Mouse (Mus musculus) left cerebral cortex, postnatal 10 days (tissue): Measurements from ENCODE around the gene Slc7a11. TPM values are rescaled to one million over a fixed set of nuclear protein-coding genes. Genes with fewer than 3 reads are reported as not detected.
A peak's percentile ranks its signal among the peaks of the same experiment; 100 is the strongest.

Experiments used
- DNase-seq, 2 experiments: peaks; one replicate each; pipeline ENCODE4 v3.0.0; 2021 to 2022; ENCODE audit warnings: low spot score in 2 of 2, mixed read lengths in 1 of 2; ENCODE audit errors: extremely low spot score in 1 of 2
- intact Hi-C: fragments of 180-260 bp; cut with DNase I; formaldehyde crosslinking; loops from one replicate; pipeline ENCODE4 v1.15.1; 2025
- total RNA-seq, 2 experiments: library from RNA; stranded (reverse); gene quantifications; 2 replicates each; pipeline ENCODE4 v1.2.3; 2021

Gene Slc7a11
- total RNA-seq, 2 experiments from 2014 or later: 15.4 to 23.0 TPM

DNA sequence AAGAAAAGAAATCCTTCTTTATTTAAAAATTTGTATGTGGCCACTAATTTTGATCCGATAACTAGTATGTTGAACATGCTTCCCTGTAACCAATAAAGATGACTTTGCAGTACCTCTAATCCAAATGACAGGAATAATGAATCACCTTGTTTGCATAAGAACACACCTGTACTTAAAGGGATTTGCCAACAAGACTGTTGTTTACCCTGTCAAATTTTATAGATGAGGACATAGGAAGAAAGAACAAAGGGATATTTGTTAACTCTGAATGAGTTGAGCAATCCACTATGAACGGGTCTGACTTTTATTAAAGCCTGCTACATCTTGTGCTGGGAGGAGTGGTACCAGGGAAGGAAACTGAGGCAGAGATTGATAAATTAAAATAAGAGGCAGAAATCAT, 181.3 kb downstream of the Slc7a11 start:
- DNase-seq: no peak
- intact Hi-C loops: no loop called here

DNA sequence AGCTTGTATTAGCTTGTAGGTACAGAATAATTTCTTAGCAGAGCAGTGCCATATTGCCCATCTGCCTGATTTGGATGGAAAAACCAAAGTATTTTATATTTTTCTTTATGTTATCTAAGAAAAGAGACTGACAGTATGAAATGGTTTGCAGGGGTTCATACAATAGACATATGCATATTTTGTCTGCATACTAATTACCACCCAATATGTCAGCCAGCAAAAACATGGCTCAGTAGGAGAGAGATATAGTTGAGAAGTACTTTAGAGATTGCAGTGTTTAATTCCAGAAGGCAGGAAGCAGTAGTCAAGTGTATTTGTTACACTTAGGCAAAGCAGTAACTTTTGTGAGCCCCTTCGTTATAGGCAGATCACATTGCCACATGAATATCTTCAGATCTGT, 182.7 kb downstream of the Slc7a11 start:
- intact Hi-C loops: no loop called here
- no peak for DNase-seq

- intact Hi-C loops: no loop called here
- no peak for DNase-seq
Measured at GRCm38 (mm10) chr3:50258852-50259251, 184.6 kb downstream of the Slc7a11 start.

- no peak for DNase-seq
- intact Hi-C loops: no loop called here
Measured at GRCm38 (mm10) chr3:50249598-50250300, 193.7 kb downstream of the Slc7a11 start.

GRCm38 (mm10) chr3:50235990-50236389, 207.4 kb downstream of the Slc7a11 start:
- intact Hi-C loops: no loop called here
- DNase-seq: no peak

DNA sequence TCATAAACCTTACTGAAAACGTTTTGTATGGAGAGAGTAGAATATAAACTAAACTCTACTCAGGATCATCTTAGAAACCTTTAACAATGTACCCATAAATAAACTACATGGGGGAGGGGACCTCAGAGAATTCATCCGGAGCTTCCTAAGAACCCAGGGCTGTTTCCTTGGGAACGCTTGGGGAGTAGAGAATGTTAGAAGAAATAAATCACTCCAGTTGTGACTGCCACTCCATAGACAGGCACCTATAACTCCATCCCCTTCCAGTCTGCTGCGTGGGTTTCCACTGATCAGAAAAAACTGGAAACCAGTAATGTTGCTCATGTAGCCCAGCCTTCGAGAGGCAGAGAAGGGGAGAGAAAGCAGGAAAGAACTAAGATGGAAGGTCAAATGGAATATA, 210.3 kb downstream of the Slc7a11 start:
- intact Hi-C loops: no loop called here
- DNase-seq: no peak

- DNase-seq: no peak
- intact Hi-C loops: no loop called here
Measured at GRCm38 (mm10) chr3:50224390-50225114, 218.9 kb downstream of the Slc7a11 start.

DNA sequence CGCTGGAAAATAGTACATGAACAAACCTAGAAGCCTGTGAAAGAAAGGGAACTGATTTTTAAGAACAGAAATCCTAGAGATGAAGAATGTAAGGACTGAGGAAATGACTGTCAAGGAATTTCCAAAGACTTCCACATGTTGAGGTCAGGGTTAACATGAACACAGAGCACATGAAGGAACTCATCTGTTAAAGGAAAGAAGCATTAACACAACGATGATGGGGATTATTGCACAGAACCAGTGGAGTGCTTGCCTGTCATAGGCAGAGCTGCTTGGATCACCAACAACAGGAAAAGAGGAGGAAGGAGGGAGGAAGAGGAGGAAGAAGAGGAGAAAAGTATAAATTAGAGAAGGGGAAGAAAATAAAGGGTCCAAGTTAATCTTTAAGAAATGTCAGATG, 223.0 kb downstream of the Slc7a11 start:
- DNase-seq: no peak
- intact Hi-C loops: no loop called here

- no peak for DNase-seq
- intact Hi-C loops: no loop called here
Measured at GRCm38 (mm10) chr3:50186369-50186768, 257.0 kb downstream of the Slc7a11 start.

DNA sequence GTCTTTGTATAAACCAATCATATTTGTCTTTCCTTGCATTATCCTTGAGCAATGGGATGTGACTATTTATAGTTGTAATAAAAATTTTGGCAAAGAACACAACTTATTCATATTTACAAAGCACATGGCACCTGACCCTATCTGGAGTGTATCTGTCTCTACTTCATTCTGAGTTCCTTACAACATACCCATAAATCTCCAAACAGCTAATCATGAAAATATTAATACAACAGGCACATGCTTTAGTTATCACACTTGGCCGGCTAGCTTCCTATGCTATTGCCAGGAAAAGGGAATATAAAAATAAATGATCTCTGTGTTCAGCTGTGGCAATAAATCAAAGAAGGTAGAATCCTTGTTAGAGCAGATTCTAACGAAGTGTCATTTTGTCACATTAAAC, 257.5 kb downstream of the Slc7a11 start:
- DNase-seq: no peak
- intact Hi-C loops: no loop called here

GRCm38 (mm10) chr3:50160756-50161155, 282.7 kb downstream of the Slc7a11 start:
- intact Hi-C loops: no loop called here
- no peak for DNase-seq

GRCm38 (mm10) chr3:50144144-50144543, 299.3 kb downstream of the Slc7a11 start:
- no peak for DNase-seq
- intact Hi-C loops: no loop called here

- intact Hi-C loops: no loop called here
- no peak for DNase-seq
Measured at GRCm38 (mm10) chr3:50138319-50138718, 305.1 kb downstream of the Slc7a11 start.

- intact Hi-C loops: no loop called here
- no peak for DNase-seq
Measured at GRCm38 (mm10) chr3:50132204-50132603, 311.2 kb downstream of the Slc7a11 start.

- peak in 1 of 2 experiments; percentile 9 for DNase-seq
- intact Hi-C loops: no loop called here
Measured at GRCm38 (mm10) chr3:50130319-50130718, 313.1 kb downstream of the Slc7a11 start.

DNA sequence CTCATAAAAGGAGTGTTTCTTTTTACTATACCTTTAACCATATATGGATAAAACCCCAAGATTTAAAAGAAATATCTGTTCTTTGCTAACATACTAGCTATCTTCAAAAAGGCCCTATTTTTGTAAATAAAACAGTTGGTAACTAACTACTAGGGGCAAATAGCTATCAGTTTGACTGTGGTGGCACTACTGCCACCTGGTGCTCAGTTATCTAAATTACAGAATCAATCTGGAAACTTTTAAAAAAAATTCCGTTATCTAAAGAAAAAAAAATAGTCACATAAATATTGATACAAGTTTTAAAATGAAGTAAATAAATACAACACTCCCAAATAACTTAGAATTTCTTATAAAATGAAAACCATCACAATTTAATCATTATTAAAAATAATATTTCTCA, 322.4 kb downstream of the Slc7a11 start:
- intact Hi-C loops: no loop called here
- no peak for DNase-seq

GRCm38 (mm10) chr3:50116266-50116665, 327.1 kb downstream of the Slc7a11 start:
- DNase-seq: peak in 1 of 2 experiments; percentile 9
- intact Hi-C loops: no loop called here

- DNase-seq: no peak
- intact Hi-C loops: no loop called here
Measured at GRCm38 (mm10) chr3:50105509-50105908, 337.9 kb downstream of the Slc7a11 start.

DNA sequence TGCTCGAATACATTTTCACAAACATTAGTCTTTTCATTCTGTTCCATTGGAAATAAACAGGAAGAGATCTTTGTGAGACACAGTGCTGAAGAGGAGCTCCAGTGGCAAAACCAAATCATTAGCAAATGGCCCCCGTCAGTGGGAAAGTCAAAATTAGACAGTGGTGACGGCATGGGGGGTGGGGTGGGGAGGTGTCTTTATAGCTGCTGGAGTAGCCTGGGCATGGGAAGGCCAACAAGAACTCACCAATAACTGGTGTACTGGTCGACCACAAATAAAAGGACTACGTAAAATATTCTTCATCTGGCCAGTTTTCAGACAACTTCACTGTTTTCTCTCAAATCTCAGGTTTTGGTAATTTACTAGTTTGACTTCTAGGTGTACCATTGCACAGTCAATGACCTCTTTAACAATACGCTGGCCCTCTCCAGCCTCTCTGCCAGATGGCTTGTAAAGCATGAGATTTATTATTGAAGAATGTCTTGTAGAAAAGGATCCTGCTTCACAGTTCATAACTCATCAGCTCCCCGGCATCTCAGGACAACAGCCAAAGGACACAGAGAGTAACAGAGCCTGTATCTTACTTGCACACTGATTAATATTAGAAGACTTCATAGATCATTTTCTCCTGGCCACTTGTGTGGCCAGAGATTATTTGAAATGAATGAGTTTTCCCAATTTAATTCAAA, 348.9 kb downstream of the Slc7a11 start:
- DNase-seq: no peak
- intact Hi-C loops: no loop called here

GRCm38 (mm10) chr3:50076979-50077378, 366.4 kb downstream of the Slc7a11 start:
- intact Hi-C loops: loop anchor here (5.0 kb wide), 1 partner anchor 985 kb away; no protein-coding TSS in a partner anchor
- DNase-seq: peak; percentile 22 to 44
